Mouse (Mus musculus) left cerebral cortex, postnatal 14 days (tissue): Measurements from ENCODE around the gene Mdga2. TPM values are rescaled to one million over a fixed set of nuclear protein-coding genes. Genes with fewer than 3 reads are reported as not detected.

Source experiments
- DNase-seq, 2 experiments: peaks; one replicate each; pipeline ENCODE4 v3.0.0; 2021 to 2022; ENCODE audit warnings: low spot score in 2 of 2, mixed read lengths in 1 of 2
- intact Hi-C: fragments of 180-260 bp; cut with DNase I; formaldehyde crosslinking; loops from one replicate; pipeline ENCODE4 v1.15.1; 2025
- total RNA-seq, 2 experiments: library from RNA; stranded (reverse); gene quantifications; 2 replicates each; pipeline ENCODE4 v1.2.3; 2021

Mdga2 gene
- total RNA-seq, 2 experiments from 2014 or later, result 50.0 to 56.2 TPM

DNA sequence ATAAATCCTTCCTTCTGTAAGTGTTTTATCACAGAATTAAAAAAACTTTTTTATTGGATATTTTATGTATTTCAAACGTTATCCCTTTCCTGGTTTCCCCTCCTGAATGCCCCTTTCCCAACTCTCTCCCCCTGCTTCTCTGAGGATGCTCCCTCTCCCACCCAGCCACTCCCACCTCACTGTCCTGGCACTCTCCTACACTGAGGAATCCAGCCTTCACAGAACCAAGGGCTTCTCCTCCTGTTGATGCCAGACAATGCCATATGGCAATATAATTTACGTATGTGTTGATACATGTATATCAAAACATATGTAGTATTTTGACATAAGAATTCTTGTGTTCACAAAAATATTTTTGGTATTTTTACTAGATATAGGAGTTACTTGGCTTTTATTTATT, 779.0 kb downstream of the Mdga2 start:
- no peak for DNase-seq
- intact Hi-C loops, result no loop called here
